Mouse (Mus musculus) spleen, embryonic (tissue): Measurements from ENCODE around the gene Edil3.

Experiments used
- CTCF ChIA-PET: fragments of 350-600 bp; sonication (Branson Sonifier 250); formaldehyde crosslinking; loops from one replicate; lab custom pipeline; 2022; lab: Charles Lee

Gene Edil3

DNA sequence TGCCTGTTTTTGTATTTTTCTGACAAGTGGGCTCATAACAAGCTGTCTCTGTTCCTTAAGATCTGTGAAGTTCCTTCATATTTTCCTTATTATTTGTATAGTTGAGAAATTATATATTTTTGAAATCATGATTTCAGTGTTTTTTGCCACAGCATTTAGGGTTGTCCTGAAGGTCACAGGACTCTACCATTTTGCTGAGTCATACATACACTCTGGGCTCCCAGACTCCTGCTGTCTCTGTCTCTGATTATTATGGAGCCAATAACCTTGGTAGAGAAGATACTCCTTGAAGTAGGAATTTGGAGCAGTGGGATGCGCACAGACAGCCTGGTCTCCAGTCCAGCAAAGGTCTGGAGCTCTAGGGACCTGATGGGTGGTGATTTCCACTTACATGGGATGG, 416.8 kb downstream of the Edil3 start:
- CTCF ChIA-PET = no interaction called here

DNA sequence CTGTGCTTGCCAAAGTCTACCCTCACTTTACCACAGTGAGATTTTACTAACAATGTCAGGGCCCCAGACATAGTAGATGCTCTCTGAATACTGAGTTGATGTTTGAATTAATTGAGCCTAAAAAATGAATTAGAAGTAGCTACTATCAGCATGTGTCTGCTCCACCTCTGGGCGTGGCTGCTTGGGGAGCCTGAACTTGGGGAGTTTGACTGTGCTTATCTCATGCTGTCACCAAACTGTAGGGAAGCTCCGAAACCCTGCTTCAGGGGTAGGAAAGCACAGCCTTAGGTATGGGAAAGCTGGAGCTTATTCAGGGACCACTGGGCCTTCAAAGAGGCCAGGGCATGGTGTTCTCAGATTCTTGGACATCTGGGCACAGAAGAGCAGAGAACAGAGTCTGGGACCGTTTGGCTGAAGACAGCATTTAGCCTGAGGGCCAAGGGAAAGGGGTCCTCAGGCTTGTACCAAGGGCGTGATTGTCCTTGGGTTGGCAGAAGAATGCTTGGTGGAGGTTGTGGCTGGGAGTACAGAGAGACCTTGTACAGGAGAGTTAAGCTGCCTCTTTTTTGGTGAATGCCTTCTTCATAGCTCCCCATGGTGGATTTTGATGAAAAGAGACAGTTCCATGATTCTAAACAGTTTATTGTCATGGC, 432.8 kb downstream of the Edil3 start:
- CTCF ChIA-PET = no interaction called here

DNA sequence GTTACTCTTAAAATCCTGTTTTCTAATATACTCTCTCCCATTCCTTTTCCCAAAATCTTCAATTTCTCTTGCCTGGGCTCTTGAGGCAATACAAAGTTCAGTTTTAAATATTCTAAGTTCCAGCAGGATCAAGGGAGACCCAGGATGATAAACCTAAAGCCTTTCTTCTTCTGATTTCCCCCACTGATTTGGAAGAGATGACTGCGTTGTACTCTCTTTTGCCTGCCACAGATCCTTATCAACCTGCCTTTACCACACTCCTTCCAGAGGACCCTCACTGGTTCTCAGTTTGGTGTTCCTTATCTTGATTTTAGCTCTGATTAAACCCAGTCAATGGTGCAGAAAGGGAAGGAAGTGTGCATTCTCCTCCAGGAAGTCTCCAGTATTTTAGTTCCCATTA, 435.6 kb downstream of the Edil3 start:
- CTCF ChIA-PET = no interaction called here

DNA sequence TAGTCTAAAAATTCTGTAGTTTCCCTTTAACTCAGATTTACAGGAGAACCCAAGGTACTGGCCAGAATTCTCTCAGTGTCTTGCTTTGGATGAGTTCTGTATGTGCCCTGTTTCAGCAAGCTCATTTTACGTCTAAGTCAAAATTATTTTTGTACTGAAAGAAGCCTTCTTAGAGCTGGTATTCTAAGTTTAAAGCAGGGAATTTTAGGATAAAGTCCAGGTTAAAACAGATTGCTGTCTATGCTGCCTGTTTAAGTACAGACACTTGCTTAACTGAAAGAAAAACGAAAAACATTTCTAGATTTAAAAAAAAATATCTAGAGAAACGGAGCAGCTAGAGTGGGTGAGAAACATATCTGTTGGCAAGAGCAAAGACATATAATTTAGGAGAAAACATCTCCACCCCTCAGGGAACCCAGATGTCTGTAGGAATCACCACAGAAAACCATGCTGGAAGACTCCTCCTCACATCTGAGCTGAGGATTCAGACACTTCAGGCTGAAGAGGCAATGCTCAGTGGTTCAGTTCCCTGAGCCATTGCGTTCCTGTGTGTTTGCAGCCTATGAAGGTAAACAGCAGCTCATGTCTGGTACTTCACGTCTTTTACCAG, 465.5 kb downstream of the Edil3 start:
- CTCF ChIA-PET = no interaction called here

DNA sequence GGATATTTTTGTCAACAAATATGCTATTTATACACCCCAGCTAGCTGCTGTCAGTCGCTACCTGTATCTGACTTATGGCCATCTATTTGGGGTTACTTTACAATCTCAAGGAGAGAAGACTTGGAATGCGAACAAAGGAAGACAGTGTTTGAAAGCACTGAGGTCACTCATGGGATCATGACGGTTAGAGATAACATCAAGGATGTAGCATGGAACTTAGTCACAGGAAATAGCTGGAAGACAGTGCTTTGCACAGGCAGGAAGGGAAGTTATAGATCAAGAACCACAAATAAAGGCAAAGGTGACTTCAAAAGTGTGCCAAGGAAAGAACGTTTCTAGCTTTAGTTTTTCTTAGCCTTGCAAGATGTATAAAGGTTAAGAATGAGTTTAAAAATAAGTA, 466.9 kb downstream of the Edil3 start:
- CTCF ChIA-PET = no interaction called here

DNA sequence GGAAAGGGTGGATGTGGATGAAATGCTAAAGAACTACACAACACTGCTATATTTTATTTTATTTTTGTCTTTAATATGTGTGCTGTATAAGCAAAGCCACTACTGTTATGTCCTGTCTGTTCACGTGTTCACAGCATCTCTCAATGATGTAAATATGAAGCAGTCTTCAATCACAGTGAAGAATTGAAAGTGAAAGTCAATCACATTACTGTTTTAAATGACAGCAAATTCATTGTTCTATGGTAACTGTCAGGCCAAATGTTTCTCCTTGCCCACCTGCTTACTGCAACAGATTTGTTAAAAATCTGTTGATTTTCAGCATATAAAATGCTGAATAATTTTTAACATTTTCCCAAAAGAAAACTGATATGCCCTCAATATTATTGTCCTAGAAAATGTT, 499.9 kb downstream of the Edil3 start:
- CTCF ChIA-PET = no interaction called here

DNA sequence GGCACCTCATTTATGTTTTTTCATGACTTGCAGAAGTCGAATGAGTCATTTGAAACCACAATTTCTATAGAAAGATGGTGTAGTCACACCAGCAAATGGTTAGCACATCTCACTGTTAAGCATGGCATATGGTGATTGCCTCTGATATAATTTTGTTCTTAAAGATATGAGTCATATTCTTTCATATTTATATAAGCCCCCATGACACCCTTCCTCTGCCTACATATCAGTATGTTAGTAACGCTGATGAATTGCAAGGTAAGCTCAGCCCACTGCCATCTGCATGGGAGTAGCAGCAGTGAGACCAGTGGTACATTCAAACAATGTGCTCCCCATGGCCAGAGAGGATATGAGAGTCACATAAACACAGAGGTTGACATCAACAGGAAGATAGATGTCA, 503.0 kb downstream of the Edil3 start:
- CTCF ChIA-PET = no interaction called here

DNA sequence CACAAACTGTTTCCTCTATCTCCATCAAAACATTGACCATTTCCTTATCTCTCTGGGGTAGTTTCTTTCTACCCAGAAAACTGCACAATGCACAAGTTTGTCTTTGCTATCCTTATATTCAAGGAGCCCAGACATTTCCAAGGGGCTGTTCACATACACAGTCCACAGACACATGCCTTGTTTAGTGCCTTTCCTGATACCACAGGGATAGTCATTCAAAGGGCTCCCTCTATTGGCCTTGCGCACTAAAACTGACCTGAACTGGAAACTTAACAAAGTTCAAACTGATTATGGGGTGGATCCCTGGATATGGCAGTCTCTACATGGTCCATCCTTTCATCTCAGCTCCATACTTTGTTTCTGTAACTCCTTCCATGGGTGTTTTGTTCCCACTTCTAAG, 513.2 kb downstream of the Edil3 start:
- CTCF ChIA-PET = no interaction called here

DNA sequence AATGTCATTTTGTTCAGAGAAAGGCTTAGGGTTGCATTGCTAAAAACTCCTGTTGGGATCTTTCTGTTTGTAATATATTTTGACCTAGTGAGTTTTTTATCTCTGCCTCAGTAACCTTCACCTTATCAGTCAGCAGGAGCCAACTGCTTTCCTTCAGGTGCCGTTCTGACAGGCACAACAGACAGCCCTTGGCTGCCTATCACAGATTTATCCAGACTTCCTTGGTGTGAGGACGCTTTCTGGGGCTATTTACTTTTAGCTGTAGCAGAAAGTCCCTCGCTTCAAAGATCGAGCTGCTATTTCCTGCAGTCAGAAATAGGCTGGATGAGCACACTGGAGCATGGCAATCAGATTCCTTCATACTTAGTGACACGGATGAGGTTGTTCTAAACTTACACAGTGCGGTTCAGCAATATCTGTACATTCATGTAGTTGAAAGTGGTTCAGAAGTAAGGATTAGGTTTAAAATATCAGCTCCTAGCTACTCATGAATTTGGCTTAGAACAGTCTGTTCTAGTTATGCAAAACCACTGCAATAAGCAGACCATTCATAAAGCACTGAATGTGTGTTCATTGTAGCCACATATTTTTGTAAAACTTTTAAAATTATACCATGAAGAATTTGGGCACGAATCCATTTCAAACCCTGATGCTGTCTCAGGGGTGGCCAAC, 514.8 kb downstream of the Edil3 start:
- CTCF ChIA-PET = no interaction called here

DNA sequence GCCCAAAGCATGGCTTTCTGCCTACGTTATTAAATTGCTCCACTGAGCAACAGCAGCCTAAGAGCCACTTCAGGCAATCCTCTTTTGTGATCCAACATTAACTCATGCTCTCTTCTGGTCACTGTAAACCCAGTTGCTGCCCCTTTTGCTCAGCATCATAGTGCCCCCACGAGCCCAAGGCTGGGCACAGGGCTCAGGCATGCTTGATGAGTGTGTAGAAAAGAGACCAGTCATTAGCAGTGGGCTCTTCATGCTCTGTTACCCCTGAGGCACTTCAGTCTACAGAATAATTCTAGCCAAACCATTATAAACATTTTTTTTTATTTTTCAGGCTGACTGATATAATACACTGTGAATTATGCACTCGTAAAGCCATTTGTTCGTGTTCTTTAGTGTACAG, 517.8 kb downstream of the Edil3 start:
- CTCF ChIA-PET = no interaction called here

DNA sequence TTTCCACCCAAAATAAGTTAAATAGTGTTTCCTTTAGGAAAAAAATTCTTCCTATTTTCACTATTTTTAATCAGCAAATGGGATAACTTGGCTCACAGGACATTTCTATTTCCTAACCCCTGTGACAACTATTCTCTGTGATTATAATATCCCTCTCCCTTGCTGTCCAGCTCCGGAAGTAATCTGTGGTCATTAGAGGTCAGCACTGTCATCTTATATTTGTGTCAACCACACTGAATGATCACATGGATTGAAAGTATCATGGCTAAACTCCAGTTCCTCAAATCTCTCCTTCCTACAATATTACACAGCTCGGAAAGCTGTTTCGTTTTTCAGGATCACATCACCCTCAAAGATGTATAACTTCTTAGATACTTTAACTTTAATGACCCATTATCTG, 518.5 kb downstream of the Edil3 start:
- CTCF ChIA-PET = interaction anchor here (0.6 kb wide), 1 partner anchor 1588 kb away, joined by 4 read pairs; no protein-coding TSS in a partner anchor

DNA sequence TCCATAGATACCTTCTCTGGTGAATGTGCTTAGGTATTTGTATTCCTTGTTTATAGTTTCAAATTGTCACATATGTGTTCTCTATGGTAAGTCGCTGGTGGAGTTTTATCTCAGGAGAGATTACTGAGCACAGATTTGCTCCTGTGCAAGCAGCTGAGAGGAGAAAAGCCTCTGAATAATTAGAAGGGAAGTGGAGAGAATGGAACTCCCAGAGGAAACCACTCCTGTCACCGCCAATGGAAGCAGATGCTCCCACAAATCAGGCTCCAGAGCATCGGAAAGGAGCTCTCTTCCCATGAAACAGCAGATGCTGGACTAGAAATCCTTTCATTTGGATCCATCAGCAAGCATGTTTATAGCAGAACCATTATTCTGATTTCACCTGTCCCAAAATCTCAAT, 534.0 kb downstream of the Edil3 start:
- CTCF ChIA-PET = no interaction called here

DNA sequence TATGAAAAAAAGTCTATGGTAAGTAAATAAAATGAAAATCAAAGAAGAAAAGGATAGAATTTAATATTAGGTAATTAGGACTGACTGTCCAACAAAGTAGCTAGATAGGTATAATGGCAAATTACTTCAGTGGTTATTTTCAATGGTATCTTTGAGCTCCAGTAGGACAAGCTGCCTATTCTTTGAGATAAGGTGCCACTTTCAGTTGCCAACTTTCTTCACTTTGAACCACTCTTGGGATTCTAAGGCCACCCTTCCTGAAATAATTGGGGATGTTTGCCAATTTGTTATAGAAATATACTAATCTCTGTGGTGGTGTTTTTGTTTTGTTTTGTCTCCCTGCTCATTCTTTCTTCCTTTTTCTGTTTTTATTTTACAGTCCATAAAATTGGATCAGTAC, 537.1 kb downstream of the Edil3 start:
- CTCF ChIA-PET = no interaction called here

DNA sequence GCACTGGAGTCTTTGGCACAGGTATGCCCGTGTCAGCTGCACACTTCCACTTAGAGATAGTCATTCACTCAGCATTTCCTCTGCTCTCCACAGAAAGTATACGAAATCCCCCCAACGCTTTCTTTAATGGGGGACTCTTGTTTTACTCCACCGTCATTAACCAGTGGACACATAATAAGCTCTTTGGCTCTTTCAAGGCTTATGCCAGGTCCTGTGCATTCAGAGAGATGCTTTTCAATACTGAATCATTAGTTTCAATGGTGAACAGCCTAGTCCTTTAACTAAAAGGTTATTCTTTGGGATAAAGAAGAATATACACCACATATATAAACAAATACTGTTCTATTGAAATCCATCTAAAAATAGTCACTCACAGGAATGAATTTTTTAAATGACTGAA, 541.0 kb downstream of the Edil3 start:
- CTCF ChIA-PET = no interaction called here

DNA sequence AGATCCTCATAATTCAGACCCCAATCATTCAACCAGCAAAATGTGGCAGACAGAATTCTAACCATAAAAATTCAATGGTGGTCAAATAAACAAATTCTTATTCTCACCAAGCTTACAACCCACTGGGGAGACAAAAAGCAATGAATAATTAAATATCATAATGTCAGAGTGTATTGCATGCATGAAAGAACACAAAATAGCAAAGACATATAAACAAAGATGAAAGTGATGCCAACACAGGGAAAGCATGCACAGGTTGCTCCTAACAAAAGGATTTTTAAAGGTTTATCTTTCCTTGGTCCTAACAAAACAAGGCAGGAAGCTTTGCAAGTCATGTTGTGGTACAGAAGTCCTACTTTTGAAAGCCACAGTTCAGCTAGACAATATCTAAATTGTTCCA, 550.0 kb downstream of the Edil3 start:
- CTCF ChIA-PET = no interaction called here

DNA sequence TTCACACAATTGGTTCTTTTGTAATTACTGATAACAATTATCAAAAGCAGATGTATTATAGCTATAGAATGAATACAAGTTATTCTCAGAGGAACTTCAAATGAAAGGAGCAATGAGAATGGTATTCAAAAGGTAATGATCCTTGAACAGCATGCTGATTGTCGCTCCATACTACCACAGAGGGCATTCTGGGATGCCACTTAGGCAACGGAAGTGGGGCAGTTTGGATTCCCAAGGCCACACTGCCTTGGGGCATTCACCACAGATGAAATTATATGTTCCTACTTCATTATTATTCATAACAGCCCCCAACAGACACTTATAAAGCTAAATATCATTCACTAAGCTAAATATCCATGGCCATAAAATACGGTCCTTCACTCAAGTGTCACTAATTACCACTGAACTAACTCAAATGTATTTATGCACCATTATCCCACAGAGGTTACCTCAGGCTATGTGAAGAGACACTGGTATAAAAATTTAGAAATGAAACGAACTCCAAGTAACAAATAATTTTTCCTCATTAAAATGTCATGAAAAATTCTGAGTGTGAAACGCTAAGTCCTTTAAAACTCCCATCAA, 550.5 kb downstream of the Edil3 start:
- CTCF ChIA-PET = no interaction called here
